Mouse (Mus musculus) thymus, adult 2 months (tissue): ENCODE data around the gene Krt2.

ENCODE experiments used
- CTCF ChIP-seq: fragments of 200-500 bp; IDR thresholded peaks from 2 replicates; pipeline ENCODE4 v1.5.1; 2012; ENCODE audit warnings: mild to moderate bottlenecking, control low read depth, low read length, moderate library complexity, borderline replicate concordance; ENCODE audit not compliant: control insufficient read depth, poor library complexity, insufficient read depth; ENCODE audit errors: extremely low read depth
- POLR2A ChIP-seq: fragments of 200-500 bp; IDR thresholded peaks from 2 replicates; pipeline ENCODE4 v1.6.1; 2012; ENCODE audit warnings: mild to moderate bottlenecking, low read length, control low read depth, moderate library complexity; ENCODE audit not compliant: control insufficient read depth, poor library complexity, insufficient read depth; ENCODE audit errors: extremely low read depth

DNA sequence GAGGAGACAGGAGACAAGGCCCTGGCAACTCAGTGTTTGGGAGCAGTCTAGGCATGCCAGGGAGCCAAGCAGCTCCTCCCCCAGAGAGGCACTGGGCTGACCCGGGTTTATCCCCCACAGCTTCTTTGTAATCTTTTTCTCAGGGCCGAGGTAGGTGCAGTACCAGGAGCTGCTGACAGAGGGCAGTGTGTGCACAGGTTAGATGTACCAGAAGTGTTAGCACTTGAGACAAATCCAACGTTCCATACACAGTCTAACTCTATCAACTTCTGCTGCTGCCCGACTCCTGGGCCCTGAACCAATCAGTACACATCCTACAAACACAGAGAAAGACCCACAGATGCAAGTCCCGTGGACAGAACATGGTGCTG lies 45.3 kb downstream of the Krt2 start:
- TF ChIP-seq CTCF (no peak), POLR2A (no peak)
